Mouse (Mus musculus) testis, adult 2 months (tissue): ENCODE measurements around the gene Rnf220. TPM values are rescaled to one million over a fixed set of nuclear protein-coding genes. Genes with fewer than 3 reads are reported as not detected.
A peak's percentile ranks its signal among the peaks of the same experiment; 100 is the strongest.

Source experiments
- H3K27ac ChIP-seq: fragments of 200-500 bp; 2 replicates; pipeline ENCODE4 v1.5.1; 2012; ENCODE audit warnings: low read depth, low read length; ENCODE audit not compliant: control insufficient read depth, insufficient read depth
- H3K27me3 ChIP-seq: fragments of 200-500 bp; 2 replicates; pipeline ENCODE4 v1.6.1; 2012; ENCODE audit warnings: mild to moderate bottlenecking, low read length, moderate library complexity; ENCODE audit not compliant: control insufficient read depth, insufficient read depth
- H3K36me3 ChIP-seq: fragments of 200-500 bp; 2 replicates; pipeline ENCODE4 v1.6.1; 2012; ENCODE audit warnings: mild to moderate bottlenecking, low read length; ENCODE audit not compliant: control insufficient read depth, insufficient read depth
- H3K4me1 ChIP-seq: fragments of 200-500 bp; 2 replicates; pipeline ENCODE4 v1.6.1; 2012; ENCODE audit warnings: low read length; ENCODE audit not compliant: control insufficient read depth, insufficient read depth
- H3K4me3 ChIP-seq: fragments of 200-500 bp; 2 replicates; pipeline ENCODE4 v1.5.1; 2012; ENCODE audit warnings: low read depth, mild to moderate bottlenecking, low read length, moderate library complexity, mixed read lengths; ENCODE audit not compliant: control insufficient read depth
- CTCF ChIP-seq: fragments of 200-500 bp; IDR thresholded peaks from 2 replicates; pipeline ENCODE4 v1.5.1; 2012; ENCODE audit warnings: low read depth, mild to moderate bottlenecking, inconsistent platforms, low read length, moderate library complexity; ENCODE audit not compliant: control insufficient read depth, insufficient read depth, insufficient replicate concordance
- POLR2A ChIP-seq: fragments of 200-500 bp; IDR thresholded peaks from 2 replicates; pipeline ENCODE4 v1.6.1; 2012; ENCODE audit warnings: low read depth, mild to moderate bottlenecking, inconsistent platforms, low read length, moderate library complexity; ENCODE audit not compliant: control insufficient read depth
- polyA plus RNA-seq: library from polyadenylated mRNA; depleted of rRNA; stranded (reverse); fragments of >200 nt; gene quantifications from 2 replicates; pipeline ENCODE4 v1.2.3, GENCODE M21; 2012

Rnf220 gene
- polyA plus RNA-seq, 1 experiment, result 146 TPM

DNA sequence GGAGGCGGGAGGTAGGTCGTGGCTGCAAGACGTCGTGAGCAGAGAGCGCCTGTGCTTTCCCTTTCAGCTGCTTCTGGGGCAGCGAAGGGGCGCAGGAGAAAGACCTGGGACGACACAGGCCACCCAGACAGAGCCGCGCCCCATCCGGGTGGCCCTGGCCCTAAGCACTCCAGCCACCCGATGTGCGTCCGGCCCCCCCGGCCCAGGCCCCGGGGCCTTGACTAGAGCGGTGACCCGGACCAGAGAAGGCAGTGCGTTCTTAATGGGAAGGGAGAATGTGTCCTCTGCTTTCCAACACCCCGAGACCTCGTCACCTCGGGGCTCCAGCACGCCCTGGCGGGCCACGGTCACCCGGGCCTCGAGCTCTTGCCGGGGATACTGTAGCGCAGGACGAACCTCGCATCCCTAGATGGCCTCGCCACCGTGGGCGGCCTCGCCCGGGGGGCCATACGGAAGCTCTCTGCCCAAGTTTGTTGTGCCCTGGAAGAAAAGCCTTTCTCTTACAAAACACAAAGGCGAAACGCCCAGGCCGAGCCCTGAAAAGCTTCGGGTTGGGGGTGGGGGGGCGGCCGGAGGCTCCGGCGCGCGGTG lies 1.8 kb downstream of the Rnf220 start:
- peak overlapping the region; percentile 75 for H3K4me3 ChIP-seq
- H3K27me3 ChIP-seq, result peaks cover 8% of the 10 kb centered on the region
- H3K36me3 ChIP-seq, result no peaks in the 10 kb centered on the region
- no peak for TF ChIP-seq CTCF
- TF ChIP-seq POLR2A, result no peak
- H3K4me1 ChIP-seq, result peaks cover 24% of the 10 kb centered on the region
- H3K27ac ChIP-seq, result 0 out of 2 replicates have a peak overlapping the region, but pooled peaks have one; percentile 11

DNA sequence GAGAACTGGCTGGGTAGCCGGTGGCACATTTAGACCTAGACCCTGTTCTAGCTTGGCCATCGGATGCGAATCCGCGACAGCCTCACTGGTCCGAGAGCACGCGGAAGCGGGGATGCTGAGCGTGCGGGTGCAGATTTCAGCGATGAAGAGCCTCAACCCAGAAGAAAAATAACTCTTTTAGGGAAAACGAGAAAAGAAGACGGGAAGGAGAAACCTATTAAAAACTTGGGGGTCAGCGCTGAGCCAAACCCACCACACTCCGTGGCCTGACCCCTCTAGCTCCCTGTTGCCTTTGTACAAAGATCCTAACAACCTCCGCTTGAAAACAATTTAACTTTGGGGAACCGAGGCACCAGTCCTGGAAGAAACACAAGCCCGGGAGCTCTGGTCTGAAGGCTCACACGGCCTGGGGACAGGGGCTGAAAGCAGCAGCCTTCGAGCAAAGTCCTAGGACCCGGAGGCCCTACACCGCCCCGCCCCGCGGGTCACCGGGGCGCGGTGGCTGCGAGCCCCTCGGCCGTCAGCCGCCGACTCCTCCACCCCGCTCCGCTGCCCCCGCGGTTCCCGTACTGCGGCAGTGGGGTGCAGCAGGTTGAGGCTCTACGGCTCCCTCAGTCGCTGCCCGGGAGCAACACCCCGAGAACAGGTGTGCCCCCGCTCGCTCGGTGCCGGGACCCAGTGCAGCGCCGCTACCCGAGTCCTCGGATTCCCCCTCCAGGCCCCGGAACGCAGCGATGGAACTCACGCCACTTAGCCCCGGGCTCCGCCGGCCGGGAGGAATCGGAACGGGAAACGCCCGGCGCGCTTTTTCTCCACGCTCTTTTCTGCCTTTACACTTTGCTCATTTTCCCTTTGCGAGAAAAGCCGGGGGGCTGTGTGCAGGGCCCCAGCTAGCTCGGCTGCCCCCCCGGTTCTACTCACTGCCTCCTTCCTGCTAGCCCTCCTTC lies 2.7 kb downstream of the Rnf220 start:
- Histone ChIP-seq H3K4me1 (peaks cover 24% of the 10 kb centered on the region), H3K27ac (no peak overlapping the region), H3K27me3 (peaks cover 8% of the 10 kb centered on the region), H3K36me3 (no peaks in the 10 kb centered on the region), H3K4me3 (peak overlapping the region; percentile 75)
- TF ChIP-seq CTCF (no peak), POLR2A (no peak)

DNA sequence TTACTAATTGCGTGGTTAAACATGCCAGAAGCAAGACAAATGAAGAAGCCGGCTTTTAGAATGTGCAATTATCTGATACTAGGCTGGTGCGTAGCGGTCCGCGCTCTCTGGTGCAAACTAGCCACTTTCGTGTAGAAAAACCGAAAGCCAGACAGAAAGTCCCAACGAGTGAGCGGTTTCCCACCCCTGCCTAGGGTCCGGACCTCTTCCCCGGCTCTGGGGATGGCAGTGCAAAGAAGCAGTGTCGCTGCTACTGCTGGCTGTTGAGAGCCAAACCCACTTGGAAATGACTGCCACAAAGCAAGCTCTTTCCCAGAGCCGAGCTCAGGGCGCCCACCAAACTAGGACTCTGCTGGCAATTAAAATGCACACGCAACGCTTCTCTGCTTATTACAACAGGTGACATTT lies 3.7 kb downstream of the Rnf220 start:
- no peak overlapping the region; the same call in 1 of the 2 replicates for H3K4me3 ChIP-seq
- TF ChIP-seq POLR2A (no peak), CTCF (no peak)
- H3K27me3 ChIP-seq, result peaks cover 8% of the 10 kb centered on the region
- peaks cover 24% of the 10 kb centered on the region for H3K4me1 ChIP-seq
- H3K27ac ChIP-seq, result no peak overlapping the region
- H3K36me3 ChIP-seq, result no peaks in the 10 kb centered on the region

DNA sequence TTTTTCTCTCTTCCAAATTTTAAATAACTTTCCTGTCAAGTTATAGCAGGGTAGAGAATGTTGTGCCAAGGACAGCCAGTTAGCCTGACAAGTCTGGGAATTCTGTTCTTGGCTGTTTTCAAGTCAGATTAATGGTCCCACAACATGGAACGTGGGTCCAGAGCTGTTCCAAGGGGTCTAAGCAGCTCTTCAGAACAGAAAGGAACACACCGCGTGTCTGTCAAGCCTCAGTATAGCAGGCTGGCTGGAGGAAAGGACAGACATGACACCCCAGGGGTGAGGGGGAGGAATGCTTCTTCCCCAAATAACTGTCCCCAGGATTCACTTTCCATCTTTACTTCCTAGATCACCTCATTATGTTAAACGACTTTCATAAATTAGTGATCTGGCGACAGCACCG lies 5.0 kb downstream of the Rnf220 start:
- TF ChIP-seq CTCF, result no peak
- TF ChIP-seq POLR2A, result no peak
- Histone ChIP-seq H3K4me1 (peaks cover 24% of the 10 kb centered on the region), H3K4me3 (no peak overlapping the region), H3K27ac (no peak overlapping the region), H3K36me3 (no peaks in the 10 kb centered on the region), H3K27me3 (peaks cover 8% of the 10 kb centered on the region)

DNA sequence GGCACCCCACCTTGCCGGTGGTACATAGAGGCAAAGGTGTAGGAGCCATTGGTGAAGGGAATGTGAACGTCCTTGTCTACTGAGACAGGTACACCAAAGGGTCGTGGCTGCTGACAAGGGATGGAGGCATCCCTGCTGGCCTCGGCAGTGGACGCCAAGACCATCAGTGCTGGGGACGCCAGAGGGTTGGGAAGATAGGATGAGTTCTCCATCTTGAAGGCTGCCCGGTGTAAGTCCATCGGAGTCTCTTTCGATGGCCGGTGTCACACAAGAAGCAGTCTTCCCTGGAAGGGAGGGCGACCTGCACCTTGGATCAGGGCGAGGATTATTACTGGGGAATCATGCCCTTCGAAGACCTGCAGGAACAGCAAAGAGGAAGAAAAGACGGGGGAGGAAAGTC lies 6.9 kb downstream of the Rnf220 start:
- Histone ChIP-seq H3K4me1 (peaks cover 17% of the 10 kb centered on the region), H3K36me3 (no peaks in the 10 kb centered on the region), H3K27me3 (peaks cover 6% of the 10 kb centered on the region), H3K4me3 (no peak overlapping the region), H3K27ac (no peak overlapping the region)
- TF ChIP-seq POLR2A (no peak), CTCF (no peak)

DNA sequence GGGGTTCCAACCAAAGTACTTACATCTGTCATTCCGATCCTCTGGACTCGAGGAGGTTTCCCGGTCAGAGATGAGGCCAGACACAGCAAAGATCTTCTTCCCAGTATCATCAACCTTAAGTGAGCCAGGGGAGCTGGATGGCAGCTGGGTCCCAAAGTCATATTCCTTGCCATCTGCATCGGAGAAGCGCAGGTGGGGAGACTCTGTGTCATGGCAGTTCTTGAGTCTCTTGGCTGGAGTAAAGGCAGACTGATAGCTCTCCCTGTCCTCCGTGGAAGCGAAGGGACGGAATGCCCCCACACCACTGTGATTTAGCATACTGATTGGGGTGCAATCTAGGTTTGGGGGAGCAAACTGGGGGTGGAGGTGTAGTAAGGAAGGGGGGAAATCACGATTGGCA lies 7.3 kb downstream of the Rnf220 start:
- TF ChIP-seq POLR2A (no peak), CTCF (no peak)
- Histone ChIP-seq H3K27ac (no peak overlapping the region), H3K4me1 (peaks cover 18% of the 10 kb centered on the region), H3K4me3 (no peak overlapping the region), H3K27me3 (peaks cover 6% of the 10 kb centered on the region), H3K36me3 (no peaks in the 10 kb centered on the region)

DNA sequence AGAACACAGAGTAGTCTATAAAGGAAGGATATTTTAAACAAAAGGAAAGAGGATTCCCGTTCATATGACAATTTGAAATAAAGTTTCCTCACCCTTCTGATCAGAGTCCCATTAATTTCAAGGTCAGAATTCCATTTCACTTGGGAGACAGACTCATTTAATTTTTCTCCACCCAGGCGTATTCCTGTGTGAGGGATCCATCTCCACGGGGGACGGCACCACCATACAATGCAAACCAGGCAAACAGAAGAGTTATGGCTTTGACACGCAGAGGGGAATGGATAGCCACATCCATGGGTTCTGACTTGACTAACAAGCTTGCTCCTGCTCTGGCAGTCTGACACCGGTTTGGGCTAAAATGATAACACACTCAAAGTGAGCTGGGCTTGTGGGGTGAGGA lies 9.4 kb downstream of the Rnf220 start:
- no peak overlapping the region for H3K27ac ChIP-seq
- H3K27me3 ChIP-seq, result no peaks in the 10 kb centered on the region
- no peak for TF ChIP-seq POLR2A
- no peak for TF ChIP-seq CTCF
- no peak overlapping the region for H3K4me3 ChIP-seq
- H3K36me3 ChIP-seq, result no peaks in the 10 kb centered on the region
- H3K4me1 ChIP-seq, result peaks cover 12% of the 10 kb centered on the region
